Mouse (Mus musculus) midbrain, embryonic 10.5 days (tissue): ENCODE data around the gene Fam19a2. TPM values are rescaled to one million over a fixed set of nuclear protein-coding genes. Genes with fewer than 3 reads are reported as not detected.

ENCODE experiments used
- DNase-seq: peaks from one replicate; pipeline ENCODE4 v3.0.0-alpha.2; 2017; ENCODE audit warnings: low spot score
- H3K27ac ChIP-seq: fragments of 300-500 bp; sonication (generic); replicated peaks from 2 replicates; pipeline ENCODE4 v1.5.1; 2016; ENCODE audit warnings: mild to moderate bottlenecking
- H3K27me3 ChIP-seq: fragments of 300-500 bp; sonication (generic); 2 replicates; pipeline ENCODE4 v1.6.1; 2016; ENCODE audit warnings: low read depth, mild to moderate bottlenecking; ENCODE audit not compliant: poor library complexity, severe bottlenecking
- H3K36me3 ChIP-seq: fragments of 300-500 bp; sonication (generic); 2 replicates; pipeline ENCODE4 v1.6.1; 2016; ENCODE audit warnings: mild to moderate bottlenecking, moderate library complexity
- H3K4me1 ChIP-seq: fragments of 300-500 bp; sonication (generic); 2 replicates; pipeline ENCODE4 v1.6.1; 2016
- H3K4me3 ChIP-seq: fragments of 300-500 bp; sonication (generic); 2 replicates; pipeline ENCODE4 v1.5.1; 2016; ENCODE audit warnings: mild to moderate bottlenecking, moderate library complexity
- H3K9me3 ChIP-seq: fragments of 300-500 bp; sonication (generic); replicated peaks from 2 replicates; pipeline ENCODE4 v1.6.1; 2016; ENCODE audit warnings: mild to moderate bottlenecking
- WGBS: fragments of 180-500 bp; shearing (Covaris S2); methylation state at CpG from one replicate; pipeline ENCODE4 v1.1.7; 2016; 5-methylcytosine and 5-hydroxymethylcytosine counted together
- polyA plus RNA-seq: library from polyadenylated mRNA; unstranded; fragments of >200 nt; fragmentation: Nextera tagmentation; extraction: Ambion mirVana; gene quantifications from 2 replicates; pipeline ENCODE4 v1.2.1, GENCODE M21; 2016

Gene Fam19a2
- polyA plus RNA-seq, 1 experiment from 2014 or later, result 1.6 TPM

- Histone ChIP-seq H3K36me3 (no peaks in the 10 kb centered on the region), H3K9me3 (no peaks in the 10 kb centered on the region), H3K4me1 (no peaks in the 10 kb centered on the region), H3K27me3 (no peaks in the 10 kb centered on the region), H3K27ac (no peak overlapping the region), H3K4me3 (no peak overlapping the region)
- no peak for DNase-seq
- 31% methylated on average over 2 of the region's 2 CpGs for WGBS
Measured at GRCm38 (mm10) chr10:123605671-123606070, 341.9 kb downstream of the Fam19a2 start.

- Histone ChIP-seq H3K36me3 (no peaks in the 10 kb centered on the region), H3K27me3 (no peaks in the 10 kb centered on the region), H3K9me3 (no peaks in the 10 kb centered on the region), H3K27ac (no peak overlapping the region), H3K4me3 (no peak overlapping the region), H3K4me1 (no peaks in the 10 kb centered on the region)
- 84% methylated on average over 2 of the region's 2 CpGs for WGBS
- DNase-seq, result no peak
Measured at GRCm38 (mm10) chr10:123626691-123627090, 362.9 kb downstream of the Fam19a2 start.

- Histone ChIP-seq H3K36me3 (no peaks in the 10 kb centered on the region), H3K4me3 (no peak overlapping the region), H3K4me1 (no peaks in the 10 kb centered on the region), H3K27ac (no peak overlapping the region), H3K9me3 (no peaks in the 10 kb centered on the region), H3K27me3 (no peaks in the 10 kb centered on the region)
- 79% methylated on average over 5 of the region's 5 CpGs for WGBS
- DNase-seq, result no peak
Measured at GRCm38 (mm10) chr10:123629248-123629744, 365.5 kb downstream of the Fam19a2 start.

GRCm38 (mm10) chr10:123632029-123632428, 368.2 kb downstream of the Fam19a2 start:
- H3K9me3 ChIP-seq, result no peaks in the 10 kb centered on the region
- H3K4me3 ChIP-seq, result no peak overlapping the region
- no peaks in the 10 kb centered on the region for H3K36me3 ChIP-seq
- WGBS, result 77% methylated on average over 5 of the region's 5 CpGs
- H3K27me3 ChIP-seq, result no peaks in the 10 kb centered on the region
- no peaks in the 10 kb centered on the region for H3K4me1 ChIP-seq
- DNase-seq, result no peak
- H3K27ac ChIP-seq, result no peak overlapping the region

DNA sequence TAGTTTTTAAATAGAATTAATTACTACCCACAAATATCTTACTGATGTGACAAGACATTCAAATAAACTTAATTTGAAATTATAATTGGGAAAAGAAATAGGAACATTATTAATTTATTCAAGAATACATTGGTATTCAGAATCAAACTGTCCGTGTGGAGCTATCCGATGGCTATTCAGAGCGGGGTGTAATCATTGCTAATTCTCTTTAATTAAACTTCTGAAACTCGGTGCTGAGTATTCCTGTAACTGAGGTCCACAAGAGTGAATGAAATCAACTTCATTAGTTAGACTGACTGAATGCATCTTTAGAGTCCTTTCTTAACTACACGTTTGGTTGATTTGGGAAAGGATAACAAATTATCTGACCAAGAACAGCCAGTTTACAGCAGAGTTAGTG, 372.9 kb downstream of the Fam19a2 start:
- 89% methylated on average over 5 of the region's 5 CpGs for WGBS
- DNase-seq, result no peak
- H3K4me1 ChIP-seq, result peaks cover 5% of the 10 kb centered on the region; the same call in 1 of the 2 replicates
- H3K27me3 ChIP-seq, result no peaks in the 10 kb centered on the region
- H3K9me3 ChIP-seq, result no peaks in the 10 kb centered on the region
- no peak overlapping the region for H3K27ac ChIP-seq
- no peak overlapping the region for H3K4me3 ChIP-seq
- H3K36me3 ChIP-seq, result no peaks in the 10 kb centered on the region

DNA sequence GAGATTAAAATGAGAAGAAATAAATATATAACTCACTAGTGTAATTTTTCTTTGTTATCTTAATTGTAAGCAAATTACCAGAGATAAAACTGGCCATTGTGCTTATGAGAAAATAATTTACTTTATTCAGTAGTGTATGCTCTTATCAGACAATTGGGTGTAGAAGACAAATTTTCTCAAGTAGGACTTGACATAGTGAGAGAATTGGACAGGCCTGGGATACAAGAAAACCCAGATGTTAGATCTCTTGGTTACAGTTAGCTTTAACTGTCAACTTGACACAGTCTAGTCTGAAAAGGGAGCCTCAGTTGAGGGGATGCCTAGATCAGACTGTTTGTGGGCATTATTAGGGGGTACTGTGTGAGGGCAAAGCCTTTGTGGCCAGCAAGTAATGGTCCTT, 373.7 kb downstream of the Fam19a2 start:
- no peaks in the 10 kb centered on the region for H3K27me3 ChIP-seq
- peaks cover 5% of the 10 kb centered on the region; the same call in 1 of the 2 replicates for H3K4me1 ChIP-seq
- H3K9me3 ChIP-seq, result no peaks in the 10 kb centered on the region
- no peak for DNase-seq
- H3K27ac ChIP-seq, result no peak overlapping the region
- H3K36me3 ChIP-seq, result no peaks in the 10 kb centered on the region
- H3K4me3 ChIP-seq, result no peak overlapping the region

DNA sequence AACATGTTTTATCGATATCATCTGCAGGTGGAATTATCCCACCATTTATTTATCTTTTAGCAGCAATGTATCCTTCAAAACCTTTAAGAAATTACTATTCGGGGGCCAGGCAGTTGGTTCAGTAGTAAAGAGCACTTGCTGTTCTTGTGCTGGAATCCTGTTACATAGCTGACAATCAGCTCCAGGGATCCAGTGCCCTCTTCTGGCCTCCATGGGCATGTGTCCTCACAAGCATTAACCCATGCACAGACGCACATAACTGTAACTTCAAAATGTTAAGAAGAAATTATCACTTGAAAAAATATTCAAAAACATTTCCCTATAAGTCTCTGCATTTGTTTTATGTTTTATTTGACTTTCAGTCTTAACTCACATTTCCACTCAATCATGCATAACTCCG, 381.8 kb downstream of the Fam19a2 start:
- H3K27ac ChIP-seq, result no peak overlapping the region
- H3K27me3 ChIP-seq, result no peaks in the 10 kb centered on the region
- 94% methylated on average over 4 of the region's 4 CpGs for WGBS
- H3K36me3 ChIP-seq, result no peaks in the 10 kb centered on the region
- H3K4me1 ChIP-seq, result no peaks in the 10 kb centered on the region
- no peak overlapping the region for H3K4me3 ChIP-seq
- no peaks in the 10 kb centered on the region for H3K9me3 ChIP-seq
- no peak for DNase-seq

- Histone ChIP-seq H3K27ac (no peak overlapping the region), H3K4me3 (no peak overlapping the region)
Measured at GRCm38 (mm10) chr10:123671208-123671607, 407.4 kb downstream of the Fam19a2 start.

GRCm38 (mm10) chr10:123678284-123678864, 414.6 kb downstream of the Fam19a2 start:
- no peak for DNase-seq

More at GRCm38 (mm10) chr10:123671208-123671607, 407.4 kb downstream of the Fam19a2 start:
- no peaks in the 10 kb centered on the region for H3K36me3 ChIP-seq
- no peaks in the 10 kb centered on the region for H3K27me3 ChIP-seq
- no peaks in the 10 kb centered on the region for H3K9me3 ChIP-seq
- no peaks in the 10 kb centered on the region for H3K4me1 ChIP-seq
- DNase-seq, result no peak

GRCm38 (mm10) chr10:123682718-123683255, 419.0 kb downstream of the Fam19a2 start:
- WGBS, result 64% methylated on average over 9 of the region's 9 CpGs
- H3K4me1 ChIP-seq, result peaks cover 7% of the 10 kb centered on the region
- no peak overlapping the region for H3K4me3 ChIP-seq
- H3K36me3 ChIP-seq, result no peaks in the 10 kb centered on the region
- H3K27ac ChIP-seq, result no peak overlapping the region
- DNase-seq, result no peak
- H3K9me3 ChIP-seq, result no peaks in the 10 kb centered on the region
- H3K27me3 ChIP-seq, result no peaks in the 10 kb centered on the region

More at GRCm38 (mm10) chr10:123678284-123678864, 414.6 kb downstream of the Fam19a2 start:
- Histone ChIP-seq H3K4me3 (no peak overlapping the region), H3K27me3 (no peaks in the 10 kb centered on the region), H3K4me1 (peaks cover 7% of the 10 kb centered on the region), H3K36me3 (no peaks in the 10 kb centered on the region), H3K27ac (no peak overlapping the region), H3K9me3 (no peaks in the 10 kb centered on the region)
- 4% methylated on average over 7 of the region's 7 CpGs for WGBS

- no peak for DNase-seq
- H3K4me1 ChIP-seq, result no peaks in the 10 kb centered on the region
Measured at GRCm38 (mm10) chr10:123692186-123692925, 428.6 kb downstream of the Fam19a2 start.

GRCm38 (mm10) chr10:123692926-123693224, 429.1 kb downstream of the Fam19a2 start:
- Histone ChIP-seq H3K4me1 (no peaks in the 10 kb centered on the region), H3K4me3 (no peak overlapping the region), H3K9me3 (no peaks in the 10 kb centered on the region), H3K36me3 (no peaks in the 10 kb centered on the region), H3K27me3 (no peaks in the 10 kb centered on the region), H3K27ac (no peak overlapping the region)
- DNase-seq, result no peak
- WGBS, result 89% methylated on average over 4 of the region's 4 CpGs

More at GRCm38 (mm10) chr10:123692186-123692925, 428.6 kb downstream of the Fam19a2 start:
- Histone ChIP-seq H3K27ac (no peak overlapping the region), H3K9me3 (no peaks in the 10 kb centered on the region), H3K4me3 (no peak overlapping the region), H3K36me3 (no peaks in the 10 kb centered on the region), H3K27me3 (no peaks in the 10 kb centered on the region)
- 83% methylated on average over 8 of the region's 8 CpGs for WGBS

DNA sequence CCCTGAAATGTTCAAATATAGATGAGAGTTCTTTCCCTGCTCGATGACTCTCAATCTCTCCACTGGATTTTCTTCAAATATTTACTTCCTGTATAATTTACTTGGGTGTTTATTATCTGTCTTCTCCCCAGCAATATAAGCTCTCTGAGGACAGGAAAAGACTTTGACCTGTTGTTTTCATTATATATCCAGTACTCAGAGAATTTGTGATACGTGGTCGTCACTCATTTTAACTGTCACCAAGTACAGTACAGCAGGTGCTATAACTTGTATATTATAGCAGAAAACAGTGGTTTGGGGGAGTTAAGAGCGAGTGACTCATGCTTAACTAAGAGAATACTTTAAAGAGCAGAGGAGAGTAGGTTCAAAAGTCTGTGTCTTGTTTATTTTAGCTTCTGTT, 438.8 kb downstream of the Fam19a2 start:
- DNase-seq, result no peak
- Histone ChIP-seq H3K4me1 (no peaks in the 10 kb centered on the region), H3K27me3 (no peaks in the 10 kb centered on the region), H3K36me3 (no peaks in the 10 kb centered on the region), H3K9me3 (no peaks in the 10 kb centered on the region), H3K27ac (no peak overlapping the region), H3K4me3 (no peak overlapping the region)
- WGBS, result 92% methylated on average over 4 of the region's 4 CpGs
